Mouse (Mus musculus) small intestine, adult 2 months (tissue): Measurements from ENCODE around the gene Sgk1.

ENCODE experiments used
- CTCF ChIP-seq: fragments of 200-500 bp; IDR thresholded peaks from 2 replicates; pipeline ENCODE4 v1.5.1; 2012; ENCODE audit warnings: low read depth, mild to moderate bottlenecking, control low read depth, inconsistent platforms, low read length, moderate library complexity, mixed read lengths; ENCODE audit not compliant: insufficient replicate concordance, insufficient read length; ENCODE audit errors: extremely low read depth
- POLR2A ChIP-seq: fragments of 200-500 bp; IDR thresholded peaks from 2 replicates; pipeline ENCODE4 v1.6.1; 2012; ENCODE audit warnings: low read depth, mild to moderate bottlenecking, control low read depth, inconsistent platforms, low read length, moderate library complexity

- no peak for TF ChIP-seq CTCF
- no peak for TF ChIP-seq POLR2A
These were observed 28.9 kb upstream of the Sgk1 start for GRCm38 (mm10) chr10:21853122-21853521.
